Mouse (Mus musculus) myocyte (in vitro differentiated cells): ENCODE data around the gene Iffo2. TPM values are rescaled to one million over a fixed set of nuclear protein-coding genes. Genes with fewer than 3 reads are reported as not detected.

ENCODE experiments used
- H3K27me3 ChIP-seq: one replicate; pipeline ENCODE4 v1.6.1; 2011; ENCODE audit not compliant: control insufficient read depth, insufficient read depth, insufficient read length
- H3K36me3 ChIP-seq: one replicate; pipeline ENCODE4 v1.6.1; 2011; ENCODE audit not compliant: control insufficient read depth, insufficient read depth
- H3K4me2 ChIP-seq: one replicate; pipeline ENCODE4 v1.6.1; 2011; ENCODE audit warnings: low read depth, control low read depth
- H3K4me3 ChIP-seq: one replicate; pipeline ENCODE4 v1.5.1; 2011; ENCODE audit warnings: mild to moderate bottlenecking, control low read depth, moderate library complexity
- H3K79me2 ChIP-seq: one replicate; pipeline ENCODE4 v1.6.1; 2011; ENCODE audit not compliant: control insufficient read depth, insufficient read depth
- H3ac ChIP-seq: one replicate; pipeline ENCODE4 v1.6.1; 2011; ENCODE audit not compliant: control insufficient read depth, insufficient read length
- CEBPB ChIP-seq: IDR thresholded peaks from 2 replicates; pipeline ENCODE4 v1.6.1; 2011; ENCODE audit warnings: mild to moderate bottlenecking, moderate library complexity; ENCODE audit not compliant: poor library complexity, insufficient read depth, severe bottlenecking
- E2F4 ChIP-seq: IDR thresholded peaks from one replicate; pipeline ENCODE4 v1.6.1; 2011; ENCODE audit warnings: mild to moderate bottlenecking, control low read depth, moderate library complexity; ENCODE audit not compliant: insufficient read depth
- MAX ChIP-seq: IDR thresholded peaks from one replicate; pipeline ENCODE4 v1.6.1; 2011; ENCODE audit warnings: low read depth, mild to moderate bottlenecking, control low read depth
- MYOD1 ChIP-seq, 3 experiments: IDR thresholded peaks; one replicate each; pipeline ENCODE4 v1.6.1; 2011; ENCODE audit warnings: control low read depth in 2 of 3, low read depth in 2 of 3, mild to moderate bottlenecking in 2 of 3, moderate library complexity in 1 of 3; ENCODE audit not compliant: insufficient read length in 2 of 3, control insufficient read depth in 1 of 3
- MYOG ChIP-seq, 3 experiments: IDR thresholded peaks; one replicate each; pipeline ENCODE4 v1.6.1; 2011; ENCODE audit warnings: control low read depth in 2 of 3, low read depth in 2 of 3, mild to moderate bottlenecking in 2 of 3; ENCODE audit not compliant: insufficient read length in 2 of 3, control insufficient read depth in 1 of 3, insufficient read depth in 1 of 3
- POLR2A ChIP-seq: IDR thresholded peaks from one replicate; pipeline ENCODE4 v1.6.1; 2011; ENCODE audit warnings: low read depth, mild to moderate bottlenecking, control low read depth, moderate library complexity; ENCODE audit not compliant: insufficient read length
- POLR2AphosphoS2 ChIP-seq: IDR thresholded peaks from one replicate; pipeline ENCODE4 v1.6.1; 2011; ENCODE audit warnings: low read depth, control low read depth; ENCODE audit not compliant: insufficient read length
- REST ChIP-seq: IDR thresholded peaks from one replicate; pipeline ENCODE4 v1.6.1; 2011; ENCODE audit warnings: mild to moderate bottlenecking, control low read depth, moderate library complexity; ENCODE audit not compliant: insufficient read depth, insufficient read length
- SRF ChIP-seq: IDR thresholded peaks from one replicate; pipeline ENCODE4 v1.6.1; 2011; ENCODE audit warnings: low read depth; ENCODE audit not compliant: control insufficient read depth, insufficient read length
- TCF12 ChIP-seq: IDR thresholded peaks from one replicate; pipeline ENCODE4 v1.6.1; 2011; ENCODE audit warnings: mild to moderate bottlenecking, control low read depth; ENCODE audit not compliant: poor library complexity, insufficient read depth, severe bottlenecking
- TCF3 ChIP-seq: IDR thresholded peaks from one replicate; pipeline ENCODE4 v1.6.1; 2011; ENCODE audit warnings: low read depth, control low read depth; ENCODE audit not compliant: insufficient read length
- USF1 ChIP-seq: IDR thresholded peaks from one replicate; pipeline ENCODE4 v1.6.1; 2011; ENCODE audit warnings: low read depth, mild to moderate bottlenecking, control low read depth, moderate library complexity
- polyA plus RNA-seq: library from polyadenylated mRNA; unstranded; fragments of >200 nt; fragmentation: generic; extraction: Trizol; gene quantifications from one replicate; pipeline ENCODE4 v1.2.1, GENCODE M21; 2012; ENCODE audit warnings: missing spikeins

Gene Iffo2
- polyA plus RNA-seq, 1 experiment, result 12.1 TPM

- no peaks in the 10 kb centered on the region for H3K27me3 ChIP-seq
- H3K4me2 ChIP-seq, result no peak within 1 kb of the TSS
- no peaks in the 10 kb centered on the region for H3K79me2 ChIP-seq
- no peaks in the 10 kb centered on the region for H3K36me3 ChIP-seq
- H3ac ChIP-seq, result no peak within 1 kb of the TSS
- H3K4me3 ChIP-seq, result no peak within 1 kb of the TSS
- TF ChIP-seq POLR2A (no peak), POLR2AphosphoS2 (no peak), MYOD1 (IDR thresholded peaks at IDR 0.05; ENCODE audit: control insufficient read depth in 1 of 3, insufficient read length in 2 of 3, low read depth in 2 of 3) (no peak), TCF3 (no peak), REST (no peak), E2F4 (no peak), MYOG (IDR thresholded peaks at IDR 0.05; ENCODE audit: control insufficient read depth in 1 of 3, insufficient read depth in 1 of 3, insufficient read length in 2 of 3, low read depth in 2 of 3) (no peak), CEBPB (no peak), USF1 (no peak), SRF (no peak), MAX (no peak), TCF12 (no peak)
Observed at GRCm38 (mm10) chr4:139653238-139653637, 122.9 kb downstream of the Iffo2 start, which contains the start of gene Tas1r2. Gene Tas1r2, plus strand, starts transcription at chr4:139653538.

GRCm38 (mm10) chr4:139661897-139662296 is 131.5 kb downstream of the Iffo2 start:
- no peaks in the 10 kb centered on the region for H3K27me3 ChIP-seq
- no peak overlapping the region for H3ac ChIP-seq
- no peak overlapping the region for H3K4me3 ChIP-seq
- H3K36me3 ChIP-seq, result no peaks in the 10 kb centered on the region
- no peak overlapping the region for H3K4me2 ChIP-seq
- no peaks in the 10 kb centered on the region for H3K79me2 ChIP-seq
- no peak for TF ChIP-seq USF1
- no peak for TF ChIP-seq TCF12
- no peak for TF ChIP-seq E2F4
- no peak for TF ChIP-seq POLR2AphosphoS2
- no peak for TF ChIP-seq CEBPB
- TF ChIP-seq MYOD1 (IDR thresholded peaks at IDR 0.05; ENCODE audit: control insufficient read depth in 1 of 3, insufficient read length in 2 of 3, low read depth in 2 of 3), result no peak

DNA sequence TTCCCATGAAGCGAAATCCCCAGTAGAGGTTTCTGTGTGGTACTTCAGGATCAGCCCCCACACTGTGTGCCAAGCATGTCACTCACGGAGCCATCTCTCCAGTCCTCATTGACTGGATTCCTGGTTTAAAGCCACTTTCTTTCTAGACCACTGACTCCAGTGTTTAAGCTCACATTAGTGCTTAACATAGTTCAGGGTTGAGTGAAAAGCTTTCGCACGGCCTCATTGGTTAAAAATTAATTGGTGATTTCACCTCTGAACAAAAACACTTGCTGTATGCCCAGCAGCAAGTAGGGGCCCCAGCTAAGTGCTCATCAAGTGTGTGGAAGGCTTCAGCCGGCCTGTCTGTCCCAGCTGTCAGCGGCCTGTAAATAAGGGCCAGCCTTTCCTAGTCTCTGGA is 137.3 kb downstream of the Iffo2 start:
- Histone ChIP-seq H3K4me3 (no peak overlapping the region), H3K36me3 (no peaks in the 10 kb centered on the region), H3K4me2 (no peak overlapping the region), H3ac (no peak overlapping the region), H3K27me3 (no peaks in the 10 kb centered on the region), H3K79me2 (no peaks in the 10 kb centered on the region)
- TF ChIP-seq MAX, result no peak
- TF ChIP-seq E2F4, result no peak
- TF ChIP-seq TCF3, result no peak
- TF ChIP-seq CEBPB, result no peak
- no peak for TF ChIP-seq POLR2A
- no peak for TF ChIP-seq REST
- no peak for TF ChIP-seq TCF12
- no peak for TF ChIP-seq SRF
- TF ChIP-seq POLR2AphosphoS2, result no peak
- TF ChIP-seq USF1, result no peak
- TF ChIP-seq MYOD1 (IDR thresholded peaks at IDR 0.05; ENCODE audit: control insufficient read depth in 1 of 3, insufficient read length in 2 of 3, low read depth in 2 of 3), result no peak
- TF ChIP-seq MYOG (IDR thresholded peaks at IDR 0.05; ENCODE audit: control insufficient read depth in 1 of 3, insufficient read depth in 1 of 3, insufficient read length in 2 of 3, low read depth in 2 of 3), result no peak

DNA sequence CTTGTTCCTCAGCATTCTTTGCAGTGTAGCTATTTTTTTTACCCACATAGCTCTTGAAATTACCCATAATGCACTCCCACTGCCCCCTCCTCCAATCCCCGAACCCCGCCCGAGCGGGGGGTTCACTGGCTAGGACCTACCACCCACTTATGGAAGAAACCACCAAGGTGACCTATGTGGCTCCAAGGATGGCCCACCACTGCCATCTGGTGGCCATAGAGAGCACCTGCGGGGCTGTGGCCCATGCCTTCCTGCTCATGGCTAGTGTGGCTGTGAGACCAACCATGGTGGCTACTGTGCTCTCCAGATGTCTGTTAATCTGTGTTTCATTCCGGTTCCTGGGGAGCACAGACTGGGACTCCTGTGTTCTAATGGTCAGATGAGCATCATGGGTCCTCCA is 139.5 kb downstream of the Iffo2 start:
- Histone ChIP-seq H3ac (no peak overlapping the region), H3K79me2 (no peaks in the 10 kb centered on the region), H3K4me2 (no peak overlapping the region), H3K27me3 (no peaks in the 10 kb centered on the region), H3K4me3 (no peak overlapping the region), H3K36me3 (no peaks in the 10 kb centered on the region)
- TF ChIP-seq MYOG (IDR thresholded peaks at IDR 0.05; ENCODE audit: control insufficient read depth in 1 of 3, insufficient read depth in 1 of 3, insufficient read length in 2 of 3, low read depth in 2 of 3), result peak in 1 of 3 experiments; percentile 13
- no peak for TF ChIP-seq CEBPB

Other genes starting within 250 kb of the Iffo2 start
- 5.6 TPM for gene Pqlc2, start 219.8 kb upstream of the Iffo2 start, polyA plus RNA-seq
- gene Akr7a5, start 219.8 kb upstream of the Iffo2 start, polyA plus RNA-seq, result 48.8 TPM
- gene Mrto4, start 178.0 kb upstream of the Iffo2 start, polyA plus RNA-seq, result 115 TPM
- 26.1 TPM for gene Emc1, start 178.0 kb upstream of the Iffo2 start, polyA plus RNA-seq
- 130 TPM for gene Ubr4, start 177.9 kb upstream of the Iffo2 start, polyA plus RNA-seq
- gene Gm21969, start 72.6 kb downstream of the Iffo2 start, polyA plus RNA-seq, result 0.06 TPM
- gene Aldh4a1, start 92.3 kb downstream of the Iffo2 start, polyA plus RNA-seq, result 12.0 TPM
- gene Tas1r2, start 123.0 kb downstream of the Iffo2 start, polyA plus RNA-seq, result 1.00 TPM